Mouse (Mus musculus) kidney, adult 11 months (tissue): Measurements from ENCODE around the gene Kif26a.
A peak's percentile ranks its signal among the peaks of the same experiment; 100 is the strongest.

ENCODE experiments used
- DNase-seq: peaks from one replicate; pipeline ENCODE4 v3.0.0; 2022

Kif26a gene

DNA sequence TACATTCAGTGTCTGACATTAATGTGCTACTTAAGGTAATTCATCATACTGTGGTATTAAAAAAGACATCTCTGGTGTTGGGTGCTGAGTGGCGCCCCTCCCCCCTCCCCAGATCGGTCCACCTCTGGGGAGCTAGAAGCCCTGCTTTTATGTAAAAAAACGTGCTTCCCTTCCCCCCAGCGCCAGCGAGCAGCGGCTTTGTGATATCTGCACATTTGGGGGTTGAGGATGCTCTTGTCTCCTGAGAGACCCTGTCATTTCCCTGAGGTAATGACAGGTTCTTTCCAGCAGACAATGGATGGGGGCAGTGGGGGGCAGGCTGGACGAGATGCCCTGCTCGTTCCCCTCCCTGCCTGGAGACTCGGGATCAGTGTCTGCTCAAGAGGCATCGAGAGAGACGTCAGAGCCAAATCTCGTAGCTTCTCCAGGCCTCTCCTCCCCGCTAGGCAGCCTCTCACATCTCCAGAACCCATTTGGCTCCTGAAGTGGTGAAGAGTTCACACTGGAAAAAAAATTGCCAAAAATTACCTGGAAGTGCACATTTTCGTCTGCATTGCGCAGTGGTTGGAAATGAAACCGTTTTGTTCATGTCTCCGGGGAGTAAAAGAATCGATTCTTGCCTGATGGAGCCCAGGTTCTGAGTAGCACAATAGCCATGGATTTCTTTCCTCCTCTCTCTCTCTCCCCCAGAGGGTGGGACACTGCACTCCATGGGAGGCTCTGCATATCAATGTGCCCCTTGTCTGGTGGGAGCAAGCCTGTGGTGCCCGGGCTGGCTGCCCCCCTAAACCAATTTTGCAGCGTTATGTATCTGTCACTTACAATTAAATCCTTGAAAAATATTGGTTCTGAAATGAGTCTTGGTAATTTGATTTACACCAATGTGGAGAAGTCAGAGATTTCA lies 24.9 kb downstream of the Kif26a start:
- no peak for DNase-seq

DNA sequence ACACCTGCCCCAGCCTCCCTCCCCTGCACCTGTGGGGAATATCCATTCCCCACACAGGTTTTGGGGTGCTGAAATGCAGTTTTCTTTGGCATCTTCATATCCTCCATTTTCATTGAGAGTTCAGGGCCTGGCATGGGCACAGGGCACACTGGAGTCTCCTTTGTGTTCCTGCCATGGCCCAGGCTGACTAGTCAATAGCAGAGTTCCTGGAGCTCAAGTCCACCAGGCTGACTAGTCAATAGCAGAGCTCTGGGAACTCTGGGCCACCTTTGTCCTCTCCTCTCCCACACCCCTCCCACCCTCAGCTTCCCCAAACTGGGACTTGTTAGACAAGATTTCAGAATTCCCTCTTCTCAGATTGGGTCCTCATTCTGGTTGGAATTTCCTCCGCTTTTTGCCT lies 25.6 kb downstream of the Kif26a start:
- no peak for DNase-seq

DNA sequence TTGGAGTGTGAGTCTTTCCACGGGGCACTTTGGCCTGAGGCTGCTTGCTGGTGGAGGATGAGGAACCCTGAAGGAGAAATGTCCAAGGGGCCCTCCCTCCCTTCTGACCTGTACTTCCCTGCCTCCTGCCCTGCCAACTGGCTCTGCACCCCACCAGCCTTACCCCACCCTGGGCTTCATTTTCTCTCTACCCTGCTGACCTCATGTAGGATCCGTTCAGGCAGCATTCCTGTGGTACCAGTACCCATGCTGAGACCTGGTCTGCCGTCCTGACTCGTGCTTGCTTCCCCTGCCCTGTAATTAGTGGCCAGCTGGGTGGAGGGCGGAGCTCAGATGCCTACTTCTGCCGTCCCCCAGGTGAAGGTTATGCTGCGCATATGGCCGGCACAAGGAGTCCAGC lies 26.2 kb downstream of the Kif26a start:
- no peak for DNase-seq

DNA sequence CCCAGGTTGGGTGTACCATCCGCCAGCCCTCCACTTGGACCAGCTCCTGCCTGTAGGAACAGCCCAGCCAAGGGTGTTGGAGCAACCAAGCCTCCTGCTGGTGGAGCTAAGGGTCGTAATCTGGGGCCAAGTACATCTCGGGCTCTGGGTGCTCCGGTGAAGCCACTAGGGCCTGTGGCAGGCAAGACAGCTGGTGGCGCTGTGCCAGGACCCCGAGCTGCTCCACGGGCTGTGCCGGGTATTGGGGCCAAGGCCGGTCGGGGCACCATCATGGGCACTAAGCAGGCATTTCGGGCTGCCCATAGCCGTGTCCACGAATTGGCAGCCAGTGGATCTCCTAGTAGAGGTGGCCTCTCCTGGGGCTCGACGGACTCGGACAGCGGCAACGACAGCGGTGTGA lies 31.7 kb downstream of the Kif26a start:
- no peak for DNase-seq

DNA sequence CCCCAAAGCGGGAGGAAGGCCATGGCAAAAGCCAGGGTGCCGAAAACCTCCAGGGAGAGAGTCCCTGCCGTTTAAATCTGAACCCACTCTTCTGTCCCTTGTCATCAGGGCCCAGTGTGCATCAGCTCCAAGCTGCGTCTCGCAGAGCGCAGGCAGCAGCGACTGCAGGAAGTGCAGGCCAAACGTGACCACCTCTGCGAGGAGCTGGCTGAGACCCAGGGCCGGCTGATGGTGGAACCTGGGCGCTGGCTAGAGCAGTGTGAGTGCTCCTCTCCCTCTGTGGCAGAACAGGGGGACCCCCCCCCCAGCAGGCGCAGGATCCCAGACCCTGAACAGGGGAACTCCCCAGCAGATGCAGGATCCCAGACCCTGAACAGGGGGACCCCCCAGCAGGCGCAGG lies 33.7 kb downstream of the Kif26a start:
- DNase-seq: no peak

DNA sequence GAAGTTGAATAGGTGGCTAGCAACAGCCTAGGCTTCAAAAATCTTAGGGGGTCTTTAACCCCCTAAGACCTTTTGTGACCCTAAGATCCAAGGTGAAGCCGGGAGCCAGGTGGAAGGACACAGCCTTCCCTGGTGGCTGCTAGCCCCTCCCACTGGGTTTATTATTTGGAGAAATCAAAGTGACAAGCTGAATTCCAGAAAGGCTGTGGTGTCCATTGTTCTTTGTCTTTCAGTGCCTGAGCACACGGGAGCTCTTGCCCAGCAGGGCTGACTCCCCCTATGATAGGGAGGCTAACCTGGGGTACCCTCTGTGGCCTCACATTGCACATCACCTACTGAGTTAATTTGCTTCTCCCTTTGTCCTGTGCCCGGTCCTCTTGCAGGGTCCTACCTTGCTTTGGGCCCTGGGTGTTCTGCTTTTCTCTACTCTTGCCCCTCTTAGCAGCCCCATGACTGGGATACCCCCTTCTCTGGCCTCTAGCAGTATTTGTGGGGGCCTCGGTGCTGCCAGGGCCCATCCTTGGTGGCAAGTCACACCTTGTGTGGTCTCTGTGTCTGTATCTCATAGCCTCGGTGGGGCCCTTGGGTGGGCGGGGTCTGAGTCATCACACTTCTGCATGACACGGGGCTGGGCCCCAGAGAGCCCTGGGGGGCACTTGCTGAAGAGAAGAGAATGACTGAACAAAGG lies 36.1 kb downstream of the Kif26a start:
- no peak for DNase-seq

DNA sequence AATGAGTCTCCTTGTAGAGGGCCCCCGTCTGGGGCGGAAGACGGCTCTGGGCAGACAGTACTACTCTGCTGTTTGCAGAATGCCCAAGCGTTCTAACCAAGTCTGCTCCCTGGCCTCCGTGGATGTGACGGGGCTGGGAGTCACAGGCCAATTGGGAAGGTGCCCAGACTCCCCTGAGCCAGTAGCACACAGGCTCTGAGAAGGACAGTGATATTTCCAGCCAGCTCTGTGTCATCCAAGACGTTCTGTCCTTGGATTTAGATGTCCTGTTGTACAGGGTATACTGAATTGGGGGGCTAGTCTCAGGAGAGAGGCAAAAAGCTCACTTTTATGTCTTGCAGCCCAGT lies 36.6 kb downstream of the Kif26a start:
- no peak for DNase-seq

DNA sequence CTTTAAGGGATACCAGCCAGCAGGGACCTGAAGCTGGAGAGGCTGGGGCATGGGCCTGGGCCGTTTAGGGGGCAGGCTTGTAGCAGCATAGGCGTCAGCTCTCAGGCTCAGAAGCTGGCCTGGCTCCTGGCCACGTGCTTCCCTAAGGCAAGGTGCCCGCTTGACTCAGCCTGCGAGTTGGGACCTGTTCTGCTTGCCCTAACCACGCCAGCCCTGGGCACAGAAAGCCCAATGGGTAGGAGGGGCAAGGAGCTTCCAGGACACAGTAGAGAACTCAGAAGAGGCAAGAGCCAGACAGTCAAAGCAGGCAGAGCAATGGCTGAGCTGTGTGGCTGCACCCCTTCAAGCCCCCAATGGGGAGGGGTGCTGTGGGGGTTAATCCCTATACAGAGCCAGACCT lies 37.7 kb downstream of the Kif26a start:
- DNase-seq: peak; percentile 61

DNA sequence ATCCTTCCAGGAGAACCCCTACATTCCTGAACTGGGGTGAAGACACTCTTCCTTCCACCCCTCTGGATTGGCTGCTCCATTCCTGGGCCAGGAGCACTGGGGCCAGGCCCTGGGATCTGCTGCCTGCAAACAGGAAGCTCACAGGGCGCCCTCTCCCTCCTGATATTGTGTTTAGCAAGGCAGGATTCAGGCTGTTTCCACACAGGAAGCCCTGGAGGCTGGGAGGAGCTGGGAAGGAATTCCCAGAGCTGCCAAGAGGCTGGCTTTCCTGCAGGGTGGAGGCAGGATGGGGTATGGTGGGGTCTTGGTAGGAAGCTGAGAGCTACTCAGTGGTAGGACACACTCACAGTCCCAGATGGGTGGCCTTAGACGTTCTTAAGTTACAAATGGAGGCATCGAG lies 38.4 kb downstream of the Kif26a start:
- DNase-seq: peak; percentile 76

DNA sequence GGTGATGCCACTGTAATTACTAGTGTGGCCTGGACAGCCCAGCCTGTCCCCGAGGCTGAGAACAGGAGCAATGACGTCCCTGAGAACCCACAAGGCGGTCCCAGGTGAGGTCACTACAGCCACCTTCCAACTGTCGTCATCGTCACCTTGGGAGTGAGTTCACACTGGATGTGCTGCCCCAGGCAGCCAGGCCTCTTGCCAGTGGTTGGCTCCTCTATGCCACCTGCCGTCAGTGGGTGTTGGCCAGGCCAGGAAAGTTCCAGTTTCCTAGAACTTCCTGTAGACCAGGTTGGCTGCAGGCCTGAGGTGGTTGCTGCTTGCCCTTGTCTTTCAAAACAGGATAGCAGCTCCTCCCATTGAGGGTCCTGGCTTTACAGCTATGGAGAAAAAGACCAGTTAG lies 40.9 kb downstream of the Kif26a start:
- peak; percentile 53 for DNase-seq

DNA sequence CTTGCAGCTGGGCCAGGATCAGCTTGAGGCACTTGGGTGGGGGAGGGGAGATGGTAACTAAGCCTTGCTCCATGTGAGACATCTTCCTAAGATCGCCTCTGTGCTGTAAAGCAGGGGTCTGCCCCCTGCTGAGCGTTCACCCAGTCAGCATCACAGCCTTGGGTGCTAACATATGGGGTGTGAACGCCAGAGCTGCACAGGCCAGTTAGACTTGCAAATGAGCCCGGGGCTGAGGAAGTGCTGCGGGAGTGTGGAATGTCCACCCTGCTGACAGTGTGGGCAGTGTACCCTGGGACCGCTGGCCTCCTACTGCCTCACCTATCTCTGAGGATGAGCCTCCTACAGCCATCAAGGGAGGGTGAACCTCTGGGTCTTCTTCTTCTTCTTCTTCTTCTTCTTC lies 45.7 kb downstream of the Kif26a start:
- no peak for DNase-seq

DNA sequence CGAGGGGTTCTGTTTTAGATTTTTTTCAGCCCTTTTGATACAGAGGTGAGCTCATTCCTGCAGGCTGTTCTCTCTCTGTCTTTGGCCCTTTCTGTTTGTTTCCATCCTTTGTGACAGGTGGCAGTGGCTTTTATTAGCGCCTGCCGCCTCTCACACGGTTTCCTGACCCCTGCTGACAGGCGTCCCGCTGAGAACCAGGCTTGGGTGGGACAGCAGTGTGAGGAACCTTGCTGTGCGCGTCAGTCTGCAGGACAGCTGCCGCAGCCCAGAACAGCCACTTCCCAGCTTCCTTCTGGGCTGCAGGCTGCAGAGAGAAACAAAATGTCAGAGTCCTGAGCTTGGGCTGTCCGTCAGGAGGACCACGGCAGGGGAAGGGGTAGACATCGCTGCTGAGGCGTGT lies 49.0 kb downstream of the Kif26a start:
- no peak for DNase-seq

DNA sequence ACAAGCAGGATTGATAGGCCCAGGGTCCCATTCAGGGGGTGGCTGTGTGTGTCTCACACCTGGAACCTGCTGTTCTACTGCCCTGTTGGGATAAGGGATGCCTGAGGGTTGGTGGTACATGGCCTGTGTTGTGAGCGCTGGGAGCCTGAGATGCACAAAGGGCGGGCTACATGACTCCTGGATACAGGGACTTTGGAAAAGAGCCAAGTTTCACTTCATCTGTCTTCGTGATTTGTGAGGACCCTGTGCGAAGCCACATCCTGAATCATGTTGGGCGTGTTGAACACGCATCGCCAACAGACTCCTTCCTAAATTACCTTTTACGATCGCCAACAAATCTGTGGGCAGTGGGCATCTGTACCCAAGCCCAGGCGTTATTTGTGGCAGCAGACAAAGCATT lies 50.6 kb downstream of the Kif26a start:
- DNase-seq: no peak

DNA sequence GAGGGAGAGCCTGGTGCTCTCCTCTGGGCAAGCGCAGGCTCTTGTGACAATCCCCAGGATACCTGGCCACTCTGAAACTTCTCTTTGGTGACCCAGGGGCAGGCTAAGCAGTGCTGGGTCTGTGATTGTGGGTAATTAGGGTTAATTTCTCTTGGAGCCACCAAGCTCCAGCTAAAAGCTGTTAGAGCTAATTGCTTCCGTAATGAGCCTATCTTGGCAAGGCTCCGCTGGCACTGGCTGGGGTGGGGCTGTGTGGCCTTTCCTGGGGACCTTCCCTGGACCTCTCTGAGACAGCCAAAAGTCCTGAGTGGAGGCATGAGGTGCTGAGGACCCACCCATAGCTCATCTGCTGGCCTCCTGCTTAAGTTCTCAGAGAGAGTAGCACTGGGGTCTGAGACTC lies 53.4 kb downstream of the Kif26a start:
- DNase-seq: no peak

DNA sequence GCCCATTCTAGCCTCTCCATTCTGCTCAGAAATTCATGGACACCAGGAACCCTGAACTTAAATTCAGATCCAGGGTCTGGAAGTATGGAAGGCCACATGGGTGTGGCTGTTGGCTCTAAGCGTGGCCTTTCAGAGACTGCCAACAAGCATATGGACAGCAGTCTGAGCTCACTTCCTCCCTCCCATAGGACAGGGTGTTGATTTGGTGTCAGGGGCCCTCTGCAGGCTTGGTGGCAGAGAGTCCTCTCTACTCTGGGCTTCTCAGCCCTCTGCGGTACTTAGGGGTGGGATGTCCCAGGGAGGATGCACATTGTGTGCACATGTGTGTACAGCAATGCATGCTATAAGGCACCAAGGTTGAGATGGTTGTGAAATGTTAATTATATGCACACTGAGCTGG lies 54.0 kb downstream of the Kif26a start:
- no peak for DNase-seq

DNA sequence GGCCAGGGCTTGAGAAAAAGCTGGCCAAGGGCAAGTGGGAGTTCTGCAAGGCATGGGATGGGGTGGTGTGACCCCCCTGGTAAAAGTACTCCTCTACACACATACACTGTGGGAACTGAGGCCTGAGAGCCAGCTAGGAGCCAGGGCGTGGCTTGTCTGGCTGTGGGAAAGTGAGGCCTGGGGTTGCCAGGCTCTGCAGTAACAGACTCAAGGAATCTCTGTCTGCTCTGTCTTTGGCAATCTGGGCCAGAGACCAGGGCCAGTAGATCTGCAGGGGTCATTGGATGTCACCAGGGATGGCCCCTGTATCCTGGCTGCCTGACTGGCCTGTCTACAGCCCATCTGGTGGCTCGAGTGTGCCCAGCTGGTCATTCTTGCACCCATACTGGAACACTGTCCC lies 61.2 kb downstream of the Kif26a start:
- DNase-seq: no peak

DNA sequence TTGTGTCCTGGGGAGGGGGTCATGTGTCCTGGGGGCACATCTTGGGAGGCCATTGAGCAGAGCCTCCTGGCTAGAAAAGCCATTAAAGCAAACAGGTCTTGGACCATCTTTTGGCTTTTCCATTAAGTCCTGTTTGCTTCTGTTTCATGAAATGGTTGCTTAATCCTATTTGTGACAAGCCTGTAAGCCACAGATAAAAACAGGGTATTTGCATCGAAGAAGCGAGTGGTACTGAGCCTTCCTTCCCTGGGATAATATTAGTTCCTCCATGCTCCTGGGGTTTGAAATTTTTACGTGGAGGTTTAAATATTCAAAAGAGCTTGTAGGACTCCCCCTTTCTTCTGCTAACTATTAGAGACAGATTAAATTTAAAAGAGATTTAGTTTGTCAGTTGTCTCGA lies 61.7 kb downstream of the Kif26a start:
- no peak for DNase-seq

DNA sequence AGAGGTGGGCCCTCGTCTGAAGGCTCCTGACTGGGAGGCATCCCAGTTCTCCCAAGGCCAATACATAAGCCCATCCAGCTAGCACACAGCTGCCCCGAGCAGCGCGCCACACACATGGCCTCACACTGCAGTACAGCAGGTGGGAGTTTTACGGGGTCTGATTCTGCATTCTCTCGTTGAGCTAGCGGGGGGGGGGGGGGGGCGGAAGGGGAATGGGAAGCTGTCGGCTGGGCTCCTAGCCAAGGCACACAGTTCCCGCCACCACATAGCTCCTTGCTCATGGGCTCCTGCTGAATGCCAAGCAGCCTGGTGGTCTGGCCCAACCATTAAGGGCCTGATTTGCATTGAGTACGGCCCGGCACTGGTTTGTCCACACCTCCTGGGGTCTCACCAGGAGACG lies 64.6 kb downstream of the Kif26a start:
- DNase-seq: no peak

DNA sequence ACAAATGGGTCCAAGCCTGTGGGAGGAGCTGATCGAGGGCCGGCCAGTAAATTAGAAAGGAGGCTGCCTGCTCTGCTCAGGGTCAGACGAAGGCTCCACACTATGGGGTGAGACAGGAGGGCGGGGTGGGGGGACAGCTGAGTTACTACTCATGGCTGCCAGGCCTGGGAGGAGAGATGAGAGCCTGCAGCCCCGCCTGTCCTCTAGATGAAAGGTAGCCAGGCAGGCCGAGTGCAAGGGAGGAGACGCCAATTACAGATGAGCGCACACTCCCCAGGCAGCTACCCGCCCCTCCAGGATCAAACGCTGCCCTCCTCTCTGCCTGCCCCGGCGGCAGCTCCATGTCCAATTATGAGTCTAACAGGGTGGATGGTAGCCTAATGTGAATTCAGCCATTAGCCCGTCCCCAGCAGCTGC lies 68.4 kb downstream of the Kif26a start:
- no peak for DNase-seq

DNA sequence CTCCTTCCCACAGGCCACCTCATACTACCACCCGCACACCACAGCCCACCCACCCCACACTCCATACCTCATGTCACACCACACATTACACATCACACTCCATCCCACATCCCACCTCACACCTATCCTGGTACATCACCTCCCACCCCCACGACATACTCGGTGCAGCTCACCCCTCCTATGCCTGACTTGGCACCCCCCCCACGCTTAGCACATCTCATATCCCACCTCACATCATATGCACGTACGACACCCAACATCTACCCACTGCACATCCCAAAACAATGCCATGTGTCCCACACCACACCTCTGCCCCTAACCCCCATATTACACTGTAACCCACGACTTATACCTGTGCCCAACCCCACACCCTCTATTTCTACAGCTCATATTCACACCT lies 69.5 kb downstream of the Kif26a start:
- DNase-seq: no peak

DNA sequence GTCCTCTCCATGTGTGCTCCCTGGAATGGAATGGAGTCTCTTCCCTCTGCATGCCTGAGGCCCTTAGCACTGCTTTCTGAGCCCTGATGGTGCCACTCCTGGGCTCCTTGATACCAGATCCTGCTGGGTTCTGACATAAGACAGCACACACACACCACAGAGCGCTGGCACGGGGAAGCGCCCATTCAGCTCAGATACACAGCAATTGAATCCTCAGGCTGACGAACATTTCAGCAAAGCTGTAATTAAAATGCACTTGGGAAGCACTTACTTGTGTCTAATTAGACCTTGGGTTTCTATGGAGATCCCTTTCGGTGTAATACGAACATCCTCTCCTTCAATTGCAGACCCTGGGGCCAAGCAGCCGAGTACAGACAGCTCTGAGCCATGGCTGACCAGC lies 71.0 kb downstream of the Kif26a start:
- no peak for DNase-seq

DNA sequence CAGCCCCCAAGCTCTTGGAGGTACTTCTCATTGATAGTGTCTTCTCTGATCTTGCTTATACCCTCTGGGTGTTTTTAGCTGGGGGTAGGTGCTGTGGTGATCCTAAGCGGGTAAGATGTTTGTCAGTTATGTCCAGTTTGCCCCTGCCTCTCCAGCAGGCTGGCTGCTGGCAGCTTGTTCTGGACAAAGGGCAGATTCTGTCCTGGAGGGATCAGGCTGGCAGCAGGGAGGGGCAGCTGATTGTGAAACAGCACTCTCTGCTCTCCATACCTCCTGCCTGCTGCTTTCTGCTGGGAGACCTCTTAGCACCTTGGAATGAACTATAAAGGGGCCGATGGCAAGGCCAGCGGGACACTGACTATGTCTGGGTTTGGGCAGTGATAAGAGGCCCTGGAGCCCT lies 71.7 kb downstream of the Kif26a start:
- DNase-seq: peak; percentile 63

DNA sequence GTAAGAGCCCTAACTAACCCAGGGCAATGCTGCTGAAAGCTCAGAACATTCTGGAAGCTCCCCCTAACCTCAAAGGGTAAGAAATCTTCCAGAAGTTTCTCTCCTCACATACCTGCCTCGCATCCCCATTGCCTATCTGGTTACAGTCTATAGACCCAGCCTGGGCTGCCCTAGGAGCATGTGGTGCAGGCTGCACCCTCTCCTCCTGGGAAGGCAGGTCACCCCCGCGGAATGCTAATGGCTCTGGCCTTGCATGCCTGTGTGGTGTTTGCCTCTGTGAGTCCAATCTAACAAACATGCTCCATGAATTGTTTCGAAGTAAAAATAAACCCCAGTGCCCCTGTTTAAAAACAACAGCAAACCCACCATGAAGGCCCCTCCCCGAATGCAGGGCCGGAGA lies 75.3 kb downstream of the Kif26a start:
- no peak for DNase-seq

DNA sequence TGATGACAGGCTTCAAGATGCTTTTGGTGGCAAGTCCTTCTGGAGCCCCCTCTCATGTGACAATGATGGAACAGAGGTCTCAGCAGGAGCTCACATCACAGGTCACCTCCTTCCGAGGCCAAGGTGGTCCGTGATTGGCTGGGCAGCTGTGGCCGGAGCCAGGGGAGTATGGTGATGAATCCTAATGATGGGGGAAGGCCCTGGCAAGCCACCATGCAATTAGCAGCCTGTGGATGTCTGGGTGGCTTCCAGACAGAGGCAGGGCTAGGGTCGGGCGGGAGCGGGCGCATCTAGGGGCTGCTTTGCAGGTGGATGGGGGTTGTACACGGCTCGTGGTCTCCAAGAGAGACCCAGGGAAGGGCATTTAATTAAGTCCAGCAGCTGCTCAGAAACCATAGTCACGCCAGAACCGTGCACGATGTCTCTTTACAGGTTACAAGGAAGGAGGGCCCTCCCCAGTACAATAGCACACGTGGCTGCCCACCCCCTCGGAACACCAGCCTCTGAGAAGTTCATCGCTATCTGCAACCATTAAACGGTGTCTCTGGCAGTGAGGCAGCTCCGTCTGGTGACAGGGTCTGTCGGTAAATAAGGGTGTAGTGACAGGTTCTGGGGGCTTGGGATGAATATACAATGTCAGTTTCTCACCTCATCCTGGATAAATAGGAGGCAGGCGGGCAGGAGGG lies 75.9 kb downstream of the Kif26a start:
- no peak for DNase-seq
